Mouse (Mus musculus) neural tube, embryonic 12.5 days (tissue): Measurements from ENCODE around the gene Olfr97. TPM values are rescaled to one million over a fixed set of nuclear protein-coding genes. Genes with fewer than 3 reads are reported as not detected.

ENCODE experiments used
- ATAC-seq: fragments of 200-750 bp; cut with Nextera tagmentation; 2 replicates; pipeline ENCODE4 v1.8.0; 2017; ENCODE audit warnings: low read depth, mild to moderate bottlenecking, moderate TSS enrichment, moderate library complexity; ENCODE audit not compliant: low FRiP score
- H3K27ac ChIP-seq: fragments of 300-500 bp; sonication (generic); 2 replicates; pipeline ENCODE4 v1.5.1; 2016
- H3K27me3 ChIP-seq: fragments of 300-500 bp; sonication (generic); replicated peaks from 2 replicates; pipeline ENCODE4 v1.6.1; 2016; ENCODE audit warnings: mild to moderate bottlenecking
- H3K36me3 ChIP-seq: fragments of 300-500 bp; sonication (generic); 2 replicates; pipeline ENCODE4 v1.6.1; 2016; ENCODE audit warnings: mild to moderate bottlenecking
- H3K4me1 ChIP-seq: fragments of 300-500 bp; sonication (generic); 2 replicates; pipeline ENCODE4 v1.6.1; 2016
- H3K4me2 ChIP-seq: fragments of 300-500 bp; sonication (generic); replicated peaks from 2 replicates; pipeline ENCODE4 v1.6.1; 2016; ENCODE audit warnings: mild to moderate bottlenecking
- H3K4me3 ChIP-seq: fragments of 300-500 bp; sonication (generic); 2 replicates; pipeline ENCODE4 v1.5.1; 2016
- H3K9ac ChIP-seq: fragments of 300-500 bp; sonication (generic); 2 replicates; pipeline ENCODE4 v1.6.1; 2016; ENCODE audit warnings: mild to moderate bottlenecking
- H3K9me3 ChIP-seq: fragments of 300-500 bp; sonication (generic); 2 replicates; pipeline ENCODE4 v1.6.1; 2016; ENCODE audit warnings: mild to moderate bottlenecking
- WGBS: fragments of 180-500 bp; shearing (Covaris S2); methylation state at CpG from one replicate; pipeline ENCODE4 v1.1.7; 2016; 5-methylcytosine and 5-hydroxymethylcytosine counted together
- polyA plus RNA-seq: library from polyadenylated mRNA; unstranded; fragments of >200 nt; fragmentation: Nextera tagmentation; extraction: Ambion mirVana; gene quantifications from 2 replicates; pipeline ENCODE4 v1.2.1, GENCODE M21; 2016

Gene Olfr97
- polyA plus RNA-seq, 1 experiment from 2014 or later, result not detected

GRCm38 (mm10) chr17:37219846-37220245, 17.3 kb downstream of the Olfr97 start, which contains the start of gene Olfr96:
Olfr96 (plus strand) TSS chr17:37220146.
- Histone ChIP-seq H3K27ac (no peak within 1 kb of the TSS), H3K4me2 (no peak within 1 kb of the TSS), H3K4me1 (no peaks in the 10 kb centered on the region), H3K9me3 (peaks cover 5% of the 10 kb centered on the region; the same call in 1 of the 2 replicates), H3K36me3 (no peaks in the 10 kb centered on the region), H3K4me3 (no peak within 1 kb of the TSS), H3K9ac (no peak within 1 kb of the TSS), H3K27me3 (no peaks in the 10 kb centered on the region)
- no peak for ATAC-seq
- 71% methylated on average over 4 of the region's 4 CpGs for WGBS

- no peaks in the 10 kb centered on the region for H3K27me3 ChIP-seq
- ATAC-seq, result no peak
- peaks cover 5% of the 10 kb centered on the region; the same call in 1 of the 2 replicates for H3K9me3 ChIP-seq
- no peaks in the 10 kb centered on the region for H3K36me3 ChIP-seq
- no peak overlapping the region for H3K9ac ChIP-seq
- 90% methylated on average over 3 of the region's 3 CpGs for WGBS
- H3K4me2 ChIP-seq, result no peak overlapping the region
- no peaks in the 10 kb centered on the region for H3K4me1 ChIP-seq
- no peak overlapping the region for H3K4me3 ChIP-seq
- H3K27ac ChIP-seq, result no peak overlapping the region
Measured at GRCm38 (mm10) chr17:37218486-37218885, 18.6 kb downstream of the Olfr97 start.

GRCm38 (mm10) chr17:37213018-37213417, 24.1 kb downstream of the Olfr97 start, which contains the start of gene Olfr95:
Olfr95 (minus strand) TSS chr17:37213118.
- Histone ChIP-seq H3K36me3 (no peaks in the 10 kb centered on the region), H3K9me3 (peaks cover 5% of the 10 kb centered on the region; the same call in 1 of the 2 replicates), H3K27ac (no peak within 1 kb of the TSS), H3K4me1 (no peaks in the 10 kb centered on the region), H3K4me2 (no peak within 1 kb of the TSS), H3K27me3 (peaks cover 12% of the 10 kb centered on the region), H3K9ac (no peak within 1 kb of the TSS), H3K4me3 (no peak within 1 kb of the TSS)
- 82% methylated on average over 3 of the region's 3 CpGs for WGBS
- no peak for ATAC-seq

GRCm38 (mm10) chr17:37210884-37211768, 26.0 kb downstream of the Olfr97 start:
- ATAC-seq, result peak; percentile 76
- H3K9ac ChIP-seq, result 0 out of 2 replicates have a peak overlapping the region, but pooled peaks have one; percentile 27

GRCm38 (mm10) chr17:37203917-37204236, 33.3 kb downstream of the Olfr97 start:
- 0 out of 2 replicates have a peak, but pooled peaks have one; percentile 37 for ATAC-seq
- H3K36me3 ChIP-seq, result no peaks in the 10 kb centered on the region
- no peaks in the 10 kb centered on the region for H3K9me3 ChIP-seq
- no peaks in the 10 kb centered on the region for H3K4me1 ChIP-seq
- H3K27ac ChIP-seq, result no peak overlapping the region
- H3K9ac ChIP-seq, result no peak overlapping the region
- no peak overlapping the region for H3K4me3 ChIP-seq
- WGBS, result 30% methylated on average over 3 of the region's 3 CpGs
- H3K27me3 ChIP-seq, result no peaks in the 10 kb centered on the region
- no peak overlapping the region for H3K4me2 ChIP-seq

More at GRCm38 (mm10) chr17:37210884-37211768, 26.0 kb downstream of the Olfr97 start:
- Histone ChIP-seq H3K36me3 (no peaks in the 10 kb centered on the region), H3K27ac (no peak overlapping the region), H3K27me3 (peaks cover 12% of the 10 kb centered on the region), H3K4me3 (peak overlapping the region; percentile 28), H3K4me1 (no peaks in the 10 kb centered on the region), H3K4me2 (peak overlapping the region; percentile 56), H3K9me3 (no peaks in the 10 kb centered on the region)
- 20% methylated on average over 40 of the region's 40 CpGs for WGBS

- H3K9ac ChIP-seq, result no peak overlapping the region
- H3K4me3 ChIP-seq, result no peak overlapping the region
- 1% methylated on average over 4 of the region's 4 CpGs for WGBS
- no peak overlapping the region for H3K4me2 ChIP-seq
- no peaks in the 10 kb centered on the region for H3K36me3 ChIP-seq
- H3K27ac ChIP-seq, result no peak overlapping the region
- H3K4me1 ChIP-seq, result no peaks in the 10 kb centered on the region
- peak; percentile 65; the same call in 1 of the 2 replicates for ATAC-seq
- no peaks in the 10 kb centered on the region for H3K9me3 ChIP-seq
- H3K27me3 ChIP-seq, result peaks cover 3% of the 10 kb centered on the region
Measured at GRCm38 (mm10) chr17:37203206-37203916, 33.8 kb downstream of the Olfr97 start.

- Histone ChIP-seq H3K4me1 (peaks cover 8% of the 10 kb centered on the region; the same call in 1 of the 2 replicates), H3K4me2 (no peak within 1 kb of the TSS), H3K27me3 (peaks cover 23% of the 10 kb centered on the region), H3K4me3 (no peak within 1 kb of the TSS), H3K9me3 (no peaks in the 10 kb centered on the region), H3K36me3 (no peaks in the 10 kb centered on the region), H3K27ac (no peak within 1 kb of the TSS), H3K9ac (no peak within 1 kb of the TSS)
- WGBS, result 77% methylated on average over 2 of the region's 2 CpGs
- ATAC-seq, result no peak
Measured at GRCm38 (mm10) chr17:37200894-37201293, 36.2 kb downstream of the Olfr97 start, which contains the start of gene Olfr94. Olfr94 (minus strand) TSS chr17:37200994.

- peak overlapping the region; percentile 95 for H3K4me2 ChIP-seq
- H3K9ac ChIP-seq, result peak overlapping the region; percentile 49
- no peaks in the 10 kb centered on the region for H3K9me3 ChIP-seq
- peaks cover 8% of the 10 kb centered on the region; the same call in 1 of the 2 replicates for H3K4me1 ChIP-seq
- peak overlapping the region; percentile 57 for H3K4me3 ChIP-seq
- peaks cover 30% of the 10 kb centered on the region for H3K27me3 ChIP-seq
- H3K27ac ChIP-seq, result no peak overlapping the region
- WGBS, result under 1% methylated on average over 77 of the region's 77 CpGs
- ATAC-seq, result peak; percentile 88
- H3K36me3 ChIP-seq, result no peaks in the 10 kb centered on the region
Measured at GRCm38 (mm10) chr17:37196845-37197724, 40.0 kb downstream of the Olfr97 start.

GRCm38 (mm10) chr17:37194782-37195181, 42.3 kb downstream of the Olfr97 start:
- H3K4me3 ChIP-seq, result no peak overlapping the region
- 83% methylated on average over 5 of the region's 5 CpGs for WGBS
- H3K4me1 ChIP-seq, result peaks cover 8% of the 10 kb centered on the region; the same call in 1 of the 2 replicates
- ATAC-seq, result no peak
- H3K9ac ChIP-seq, result no peak overlapping the region
- H3K4me2 ChIP-seq, result no peak overlapping the region
- no peak overlapping the region for H3K27ac ChIP-seq
- no peaks in the 10 kb centered on the region for H3K36me3 ChIP-seq
- no peaks in the 10 kb centered on the region for H3K9me3 ChIP-seq
- peaks cover 30% of the 10 kb centered on the region for H3K27me3 ChIP-seq

- Histone ChIP-seq H3K4me2 (no peak within 1 kb of the TSS), H3K27me3 (peaks cover 30% of the 10 kb centered on the region), H3K4me1 (peaks cover 8% of the 10 kb centered on the region; the same call in 1 of the 2 replicates), H3K9ac (no peak within 1 kb of the TSS), H3K9me3 (no peaks in the 10 kb centered on the region), H3K4me3 (no peak within 1 kb of the TSS), H3K36me3 (no peaks in the 10 kb centered on the region), H3K27ac (no peak within 1 kb of the TSS)
- WGBS, result 79% methylated on average over 2 of the region's 2 CpGs
- no peak for ATAC-seq
Measured at GRCm38 (mm10) chr17:37193656-37194055, 43.5 kb downstream of the Olfr97 start, which contains the start of gene Ubd. Ubd (plus strand) TSS chr17:37193892.

GRCm38 (mm10) chr17:37193032-37193431, 44.1 kb downstream of the Olfr97 start:
- Histone ChIP-seq H3K4me1 (peaks cover 8% of the 10 kb centered on the region; the same call in 1 of the 2 replicates), H3K4me2 (no peak overlapping the region), H3K27ac (no peak overlapping the region), H3K27me3 (peaks cover 24% of the 10 kb centered on the region), H3K9me3 (no peaks in the 10 kb centered on the region), H3K4me3 (no peak overlapping the region), H3K9ac (no peak overlapping the region), H3K36me3 (no peaks in the 10 kb centered on the region)
- no peak for ATAC-seq
